Mouse (Mus musculus) megakaryocyte, embryonic 14.5 days (primary cell): ENCODE results near the gene Lyz2.

Experiments
- FLI1 ChIP-seq: IDR thresholded peaks from 2 replicates; pipeline ENCODE4 v1.6.1; 2012; ENCODE audit warnings: low read length, inconsistent platforms, mixed read lengths
- GATA1 ChIP-seq: IDR thresholded peaks from 3 replicates; pipeline ENCODE4 v1.6.1; 2012; ENCODE audit warnings: mixed read lengths, low read length, inconsistent platforms, borderline replicate concordance

- TF ChIP-seq GATA1 (no peak), FLI1 (no peak)
Measured at GRCm38 (mm10) chr10:117290046-117290870, 8.1 kb upstream of the Lyz2 start.
